Mouse (Mus musculus): ENCODE measurements around the gene Ankdd1a. TPM values are rescaled to one million over a fixed set of nuclear protein-coding genes. Genes with fewer than 3 reads are reported as not detected.
A peak's percentile ranks its signal among the peaks of the same experiment; 100 is the strongest.

The Ankdd1a gene
- total RNA-seq, 2 experiments from 2014 or later, result not detected

GRCm38 (mm10) chr9:65545635-65546412 is 25.8 kb upstream of the Ankdd1a start:
- ATAC-seq (replicated peaks; ENCODE audit: poor library complexity), result peak; percentile 48

GRCm38 (mm10) chr9:65542111-65542524 is 22.1 kb upstream of the Ankdd1a start:
- peak; percentile 56 for ATAC-seq (replicated peaks; ENCODE audit: poor library complexity)

GRCm38 (mm10) chr9:65541126-65542068 is 21.4 kb upstream of the Ankdd1a start:
- peak; percentile 69 for ATAC-seq (replicated peaks; ENCODE audit: poor library complexity)

GRCm38 (mm10) chr9:65539697-65540096 is 19.7 kb upstream of the Ankdd1a start:
- ATAC-seq (replicated peaks; ENCODE audit: poor library complexity), result no peak

- ATAC-seq (replicated peaks; ENCODE audit: poor library complexity), result no peak
Measured at GRCm38 (mm10) chr9:65537901-65538630, 18.1 kb upstream of the Ankdd1a start.

DNA sequence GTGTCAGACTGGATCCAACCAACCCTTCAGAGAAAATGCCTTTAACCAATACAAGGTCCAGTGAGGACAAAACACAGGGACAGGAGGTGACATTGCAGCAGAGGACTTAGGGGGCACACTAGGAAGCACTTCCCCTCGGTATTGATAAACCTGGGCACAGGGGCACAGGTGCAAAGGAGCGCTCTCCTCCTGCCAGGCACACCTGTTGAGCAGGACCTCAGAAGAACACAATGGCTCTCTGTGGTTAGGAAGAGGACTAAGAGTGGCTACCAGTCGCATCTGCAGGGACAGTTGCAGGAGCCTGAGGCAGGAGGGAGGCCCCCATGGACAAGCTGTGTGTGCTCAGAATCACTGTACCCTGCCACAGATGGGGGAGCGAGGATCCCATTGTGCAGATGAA is 16.5 kb upstream of the Ankdd1a start:
- no peak for ATAC-seq (replicated peaks; ENCODE audit: poor library complexity)

- ATAC-seq (replicated peaks; ENCODE audit: poor library complexity), result peak; percentile 54
Measured at GRCm38 (mm10) chr9:65535789-65536469, 15.9 kb upstream of the Ankdd1a start.

GRCm38 (mm10) chr9:65535191-65535722 is 15.3 kb upstream of the Ankdd1a start:
- peak; percentile 65 for ATAC-seq (replicated peaks; ENCODE audit: poor library complexity)

- ATAC-seq (replicated peaks; ENCODE audit: poor library complexity), result no peak
Measured at GRCm38 (mm10) chr9:65534111-65534510, 14.1 kb upstream of the Ankdd1a start.

DNA sequence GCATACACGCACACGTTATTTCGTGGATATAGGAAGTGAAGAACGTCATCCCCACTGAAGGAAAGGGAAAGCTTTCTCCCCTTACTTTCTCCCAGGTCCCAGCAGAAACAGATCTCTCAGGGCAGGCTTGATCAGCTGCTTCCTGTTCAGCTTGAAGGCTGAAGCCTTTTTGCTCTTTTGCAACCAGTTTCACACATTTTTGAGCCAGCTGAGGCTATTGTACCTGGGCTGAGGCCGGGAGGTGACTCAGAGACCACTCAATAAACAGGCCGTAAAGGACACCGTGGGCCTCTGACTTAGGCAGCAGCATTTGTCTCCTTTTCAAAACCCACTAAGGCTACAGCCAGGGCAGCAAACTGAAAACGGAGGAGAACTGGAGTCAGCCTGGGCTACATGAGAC is 13.0 kb upstream of the Ankdd1a start:
- ATAC-seq (replicated peaks; ENCODE audit: poor library complexity), result no peak

DNA sequence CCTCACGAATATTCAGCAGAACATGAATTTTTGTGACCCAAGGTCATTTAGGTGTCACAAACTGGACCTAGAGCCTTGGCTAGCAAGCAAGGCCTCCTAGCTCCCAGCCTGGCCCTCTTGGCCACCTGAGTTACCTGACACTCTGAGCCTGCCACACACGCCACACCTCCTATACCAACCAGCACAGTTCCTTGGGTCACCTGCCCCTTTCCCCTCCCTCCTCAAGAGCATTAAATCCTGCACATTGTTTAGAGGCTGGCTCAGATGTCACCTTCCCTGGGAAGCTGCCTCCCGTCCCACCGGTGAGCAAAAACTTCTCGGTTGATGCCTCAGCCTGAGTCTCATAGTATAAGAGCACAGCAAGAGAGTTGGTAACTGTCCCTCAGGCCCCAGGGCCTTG is 11.3 kb upstream of the Ankdd1a start:
- no peak for ATAC-seq (replicated peaks; ENCODE audit: poor library complexity)

- peak; percentile 48 for ATAC-seq (replicated peaks; ENCODE audit: poor library complexity)
Measured at GRCm38 (mm10) chr9:65529659-65530058, 9.7 kb upstream of the Ankdd1a start.

DNA sequence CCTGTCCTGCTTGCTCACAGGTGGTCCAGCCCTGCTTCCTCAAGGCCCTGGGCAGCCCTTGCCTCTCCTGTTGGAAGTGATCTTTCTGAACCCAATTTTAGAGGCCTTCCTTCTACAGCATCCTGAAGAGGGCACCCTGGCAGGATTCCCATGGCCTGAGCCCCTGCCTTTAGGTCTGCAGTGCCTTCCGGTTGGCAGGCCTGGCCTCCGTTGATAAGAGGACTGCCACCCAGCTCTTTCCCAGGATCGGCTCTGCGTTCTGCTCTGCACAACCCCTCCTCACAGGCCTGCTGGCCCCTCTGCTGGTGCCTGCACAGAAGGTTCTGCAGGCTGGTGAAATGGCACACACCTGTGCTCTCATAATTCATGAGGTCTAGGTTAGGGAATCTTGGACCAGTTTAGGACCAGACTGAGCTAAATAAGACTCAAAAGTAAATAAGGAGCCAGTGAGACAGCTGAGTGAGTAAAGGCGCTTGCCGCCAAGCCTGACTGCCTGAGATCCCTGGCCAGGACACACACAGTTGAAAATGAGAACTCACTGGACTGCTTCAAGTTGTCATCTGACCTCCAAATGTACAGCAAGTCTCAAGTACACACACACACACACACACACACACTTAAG is 8.5 kb upstream of the Ankdd1a start:
- peak; percentile 77 for ATAC-seq (replicated peaks; ENCODE audit: poor library complexity)

DNA sequence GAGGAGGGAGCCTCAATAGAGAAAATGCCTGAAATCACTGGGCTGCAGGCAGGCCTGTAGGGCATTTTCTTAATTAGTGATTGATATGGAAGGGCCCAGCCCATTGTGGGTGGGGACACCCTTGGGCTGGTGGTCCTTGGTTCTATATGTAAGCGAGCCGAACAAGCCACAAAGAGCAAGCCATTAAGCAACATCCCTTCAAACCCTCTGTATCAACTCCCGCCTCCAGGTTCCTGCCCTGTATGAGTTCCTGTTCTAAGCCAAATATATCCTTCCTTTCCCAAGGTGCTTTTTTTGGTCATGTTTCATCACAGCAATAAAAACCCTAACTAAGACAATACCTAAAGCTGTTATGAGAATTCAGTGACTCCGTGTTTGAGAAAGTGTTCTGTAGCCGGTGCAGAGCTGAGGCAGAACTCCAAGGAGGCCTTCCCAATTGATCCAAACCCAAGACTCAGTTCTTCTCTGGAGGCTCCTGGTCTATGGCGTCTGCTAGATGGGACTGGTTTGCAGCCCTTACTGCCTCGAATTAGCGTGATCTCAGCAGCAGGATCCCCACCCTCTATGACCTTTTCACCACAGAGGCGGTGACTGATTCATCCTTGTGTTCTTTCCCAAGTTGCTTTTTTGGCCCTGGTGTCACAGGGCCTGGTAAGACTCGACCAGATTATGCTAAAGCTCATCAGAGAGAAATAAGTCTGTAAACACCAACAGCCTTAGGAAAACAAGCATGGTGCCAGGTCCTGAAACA is 5.6 kb upstream of the Ankdd1a start:
- no peak for ATAC-seq (replicated peaks; ENCODE audit: poor library complexity)

- peak; percentile 94 for ATAC-seq (replicated peaks; ENCODE audit: poor library complexity)
Measured at GRCm38 (mm10) chr9:65523611-65524364, 3.8 kb upstream of the Ankdd1a start.

GRCm38 (mm10) chr9:65520505-65520876 is 498 bp upstream of the Ankdd1a start:
- no peak for ATAC-seq (replicated peaks; ENCODE audit: poor library complexity)

DNA sequence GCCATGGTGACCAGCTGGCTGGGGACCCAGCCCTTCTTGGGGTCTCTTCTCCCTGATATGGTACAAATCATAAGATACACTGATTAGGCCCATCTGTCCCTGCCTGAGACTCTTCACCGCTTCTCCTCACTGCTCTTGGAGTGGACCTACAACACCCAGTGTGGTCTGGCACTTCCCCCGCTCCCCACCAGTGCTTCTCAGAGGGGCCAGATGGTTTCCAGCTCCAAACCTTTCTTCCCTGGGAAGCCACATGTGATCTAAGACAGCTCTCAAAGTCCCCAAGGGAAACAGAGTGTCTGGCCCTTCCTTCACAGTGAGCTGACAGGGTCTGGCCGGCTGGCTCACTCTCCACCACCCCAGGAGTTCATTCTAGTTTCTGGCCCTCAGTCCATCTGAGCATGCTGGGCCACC is 5.1 kb downstream of the Ankdd1a start:
- ATAC-seq (replicated peaks; ENCODE audit: poor library complexity), result no peak

GRCm38 (mm10) chr9:65514431-65514830 is 5.6 kb downstream of the Ankdd1a start:
- ATAC-seq (replicated peaks; ENCODE audit: poor library complexity), result no peak

Measured in megakaryocyte progenitor cell, adult 5-6 weeks (primary cell).